Mouse (Mus musculus): ENCODE measurements around the gene Tent5a. TPM values are rescaled to one million over a fixed set of nuclear protein-coding genes. Genes with fewer than 3 reads are reported as not detected.

The Tent5a gene
- total and polyA plus RNA-seq, 2 experiments = 3.0 to 7.6 TPM

- H3K4me1 ChIP-seq (ENCODE audit: control insufficient read depth, insufficient read depth, low read length) = no peaks in the 10 kb centered on the region
- TF ChIP-seq CTCF (IDR thresholded peaks at IDR 0.05; ENCODE audit: low read depth, low read length) (no peak), POLR2A (IDR thresholded peaks at IDR 0.05; ENCODE audit: extremely low read depth, insufficient read depth, low read length) (no peak)
- no peaks in the 10 kb centered on the region for H3K36me3 ChIP-seq (ENCODE audit: control insufficient read depth, insufficient read depth, low read length)
- H3K27me3 ChIP-seq (ENCODE audit: control insufficient read depth, insufficient read depth, low read length) = no peaks in the 10 kb centered on the region; the same call in 1 of the 2 replicates
- no peaks in the 10 kb centered on the region for H3K79me2 ChIP-seq (ENCODE audit: control insufficient read depth, insufficient read depth, low read length)
- DNase-seq (ENCODE audit: extremely low read depth, low read depth, low spot score) = peak; percentile 40
- H3K4me3 ChIP-seq (ENCODE audit: insufficient read depth, low read depth, low read length) = no peak overlapping the region
- WGBS = 84% methylated on average over 7 of the region's 7 CpGs
- H3K9ac ChIP-seq (ENCODE audit: low read depth, low read length) = no peak overlapping the region
- H3K27ac ChIP-seq (replicated peaks; ENCODE audit: insufficient read depth, low read depth, low read length) = no peak overlapping the region
These were observed 30.2 kb upstream of the Tent5a start for GRCm38 (mm10) chr9:85357154-85357860.

- Histone ChIP-seq H3K4me3 (ENCODE audit: insufficient read depth, low read depth, low read length) (no peak overlapping the region), H3K79me2 (ENCODE audit: control insufficient read depth, insufficient read depth, low read length) (no peaks in the 10 kb centered on the region), H3K9ac (ENCODE audit: low read depth, low read length) (no peak overlapping the region), H3K27ac (replicated peaks; ENCODE audit: insufficient read depth, low read depth, low read length) (no peak overlapping the region), H3K36me3 (ENCODE audit: control insufficient read depth, insufficient read depth, low read length) (no peaks in the 10 kb centered on the region), H3K27me3 (ENCODE audit: control insufficient read depth, insufficient read depth, low read length) (no peaks in the 10 kb centered on the region; the same call in 1 of the 2 replicates), H3K4me1 (ENCODE audit: control insufficient read depth, insufficient read depth, low read length) (no peaks in the 10 kb centered on the region)
- 82% methylated on average over 5 of the region's 5 CpGs for WGBS
- DNase-seq (ENCODE audit: extremely low read depth, low read depth, low spot score) = no peak
- no peak for TF ChIP-seq POLR2A (IDR thresholded peaks at IDR 0.05; ENCODE audit: extremely low read depth, insufficient read depth, low read length)
- no peak for TF ChIP-seq CTCF (IDR thresholded peaks at IDR 0.05; ENCODE audit: low read depth, low read length)
These were observed 28.4 kb upstream of the Tent5a start for GRCm38 (mm10) chr9:85355559-85355958.

GRCm38 (mm10) chr9:85347823-85348523 is 20.8 kb upstream of the Tent5a start:
- H3K27ac ChIP-seq (replicated peaks; ENCODE audit: insufficient read depth, low read depth, low read length) = no peak overlapping the region
- H3K79me2 ChIP-seq (ENCODE audit: control insufficient read depth, insufficient read depth, low read length) = no peaks in the 10 kb centered on the region
- peaks cover 6% of the 10 kb centered on the region for H3K4me1 ChIP-seq (ENCODE audit: control insufficient read depth, insufficient read depth, low read length)
- TF ChIP-seq CTCF (IDR thresholded peaks at IDR 0.05; ENCODE audit: low read depth, low read length) (no peak), POLR2A (IDR thresholded peaks at IDR 0.05; ENCODE audit: extremely low read depth, insufficient read depth, low read length) (no peak)
- DNase-seq (ENCODE audit: extremely low read depth, low read depth, low spot score) = no peak
- H3K36me3 ChIP-seq (ENCODE audit: control insufficient read depth, insufficient read depth, low read length) = no peaks in the 10 kb centered on the region
- no peak overlapping the region for H3K9ac ChIP-seq (ENCODE audit: low read depth, low read length)
- WGBS = 85% methylated on average over 10 of the region's 10 CpGs
- no peaks in the 10 kb centered on the region; the same call in 1 of the 2 replicates for H3K27me3 ChIP-seq (ENCODE audit: control insufficient read depth, insufficient read depth, low read length)
- H3K4me3 ChIP-seq (ENCODE audit: insufficient read depth, low read depth, low read length) = no peak overlapping the region

- Histone ChIP-seq H3K9ac (ENCODE audit: low read depth, low read length) (no peak overlapping the region), H3K79me2 (ENCODE audit: control insufficient read depth, insufficient read depth, low read length) (no peaks in the 10 kb centered on the region), H3K36me3 (ENCODE audit: control insufficient read depth, insufficient read depth, low read length) (no peaks in the 10 kb centered on the region), H3K27me3 (ENCODE audit: control insufficient read depth, insufficient read depth, low read length) (no peaks in the 10 kb centered on the region), H3K27ac (replicated peaks; ENCODE audit: insufficient read depth, low read depth, low read length) (no peak overlapping the region), H3K4me3 (ENCODE audit: insufficient read depth, low read depth, low read length) (no peak overlapping the region), H3K4me1 (ENCODE audit: control insufficient read depth, insufficient read depth, low read length) (peaks cover 6% of the 10 kb centered on the region)
- peak; percentile 28 for DNase-seq (ENCODE audit: extremely low read depth, low read depth, low spot score)
- 23% methylated on average over 8 of the region's 8 CpGs for WGBS
- TF ChIP-seq POLR2A (IDR thresholded peaks at IDR 0.05; ENCODE audit: extremely low read depth, insufficient read depth, low read length) = no peak
- TF ChIP-seq CTCF (IDR thresholded peaks at IDR 0.05; ENCODE audit: low read depth, low read length) = no peak
These were observed 16.0 kb upstream of the Tent5a start for GRCm38 (mm10) chr9:85342892-85343785.

GRCm38 (mm10) chr9:85340303-85340702 is 13.2 kb upstream of the Tent5a start:
- TF ChIP-seq CTCF (IDR thresholded peaks at IDR 0.05; ENCODE audit: low read depth, low read length) (no peak), POLR2A (IDR thresholded peaks at IDR 0.05; ENCODE audit: extremely low read depth, insufficient read depth, low read length) (no peak)
- Histone ChIP-seq H3K79me2 (ENCODE audit: control insufficient read depth, insufficient read depth, low read length) (no peaks in the 10 kb centered on the region), H3K4me3 (ENCODE audit: insufficient read depth, low read depth, low read length) (no peak overlapping the region), H3K4me1 (ENCODE audit: control insufficient read depth, insufficient read depth, low read length) (peaks cover 6% of the 10 kb centered on the region), H3K36me3 (ENCODE audit: control insufficient read depth, insufficient read depth, low read length) (no peaks in the 10 kb centered on the region), H3K27me3 (ENCODE audit: control insufficient read depth, insufficient read depth, low read length) (no peaks in the 10 kb centered on the region), H3K9ac (ENCODE audit: low read depth, low read length) (no peak overlapping the region), H3K27ac (replicated peaks; ENCODE audit: insufficient read depth, low read depth, low read length) (no peak overlapping the region)
- DNase-seq (ENCODE audit: extremely low read depth, low read depth, low spot score) = peak; percentile 40
- 70% methylated on average over 3 of the region's 3 CpGs for WGBS
